Mouse (Mus musculus): ENCODE measurements around the gene Adamts9. TPM values are rescaled to one million over a fixed set of nuclear protein-coding genes. Genes with fewer than 3 reads are reported as not detected.
A peak's percentile ranks its signal among the peaks of the same experiment; 100 is the strongest.

Gene Adamts9
- total RNA-seq, 1 experiment = 21.2 TPM

- Histone ChIP-seq H3K4me3 (ENCODE audit: insufficient read depth in 1 of 2, low read depth in 1 of 2, low read length in 2 of 2, poor library complexity in 1 of 2, severe bottlenecking in 1 of 2) (no peak overlapping the region), H3K36me3 (ENCODE audit: control insufficient read depth, insufficient read depth, low read length, poor library complexity, severe bottlenecking) (no peaks in the 10 kb centered on the region), H3K27ac (ENCODE audit: insufficient read depth, low read depth, low read length, poor library complexity, severe bottlenecking) (no peak overlapping the region), H3K9me3 (ENCODE audit: control insufficient read depth, insufficient read depth, low read depth, low read length) (no peaks in the 10 kb centered on the region), H3K9ac (ENCODE audit: insufficient read depth, low read depth, low read length, poor library complexity, severe bottlenecking) (no peak overlapping the region), H3K4me1 (ENCODE audit: control insufficient read depth in 2 of 2, insufficient read depth in 2 of 2, low read length in 2 of 2, poor library complexity in 1 of 2) (0 out of 4 replicates have a peak, but pooled peaks cover 0 to 5% of the 10 kb centered on the region in 2 experiments)
- DNase-seq (ENCODE audit: low read depth, low spot score) = no peak
- TF ChIP-seq ZNF384 (IDR thresholded peaks at IDR 0.05; ENCODE audit: low read depth, low read length) = no peak
- no peak for TF ChIP-seq CHD2 (IDR thresholded peaks at IDR 0.05; ENCODE audit: low read depth, low read length)
- TF ChIP-seq HCFC1 (IDR thresholded peaks at IDR 0.05; ENCODE audit: borderline replicate concordance, insufficient read depth, low read length) = no peak
- TF ChIP-seq ZC3H11A (IDR thresholded peaks at IDR 0.05; ENCODE audit: borderline replicate concordance, low read depth, low read length) = no peak
- TF ChIP-seq MAFK (IDR thresholded peaks at IDR 0.05; ENCODE audit: insufficient read depth, low read depth, low read length) = no peak
- in situ Hi-C loops (cut with MboI; ENCODE audit: low sequenced_read_pairs in 2 of 2, unreplicated experiment in 2 of 2) = loop anchor here in 1 of 2 experiments (25.0 kb wide), 2 partner anchors 356 to 731 kb away; no protein-coding TSS in a partner anchor
These were observed 161.8 kb downstream of the Adamts9 start for GRCm38 (mm10) chr6:92781446-92781845.

GRCm38 (mm10) chr6:92779935-92780205 lies 163.4 kb downstream of the Adamts9 start:
- no peak for DNase-seq (ENCODE audit: low read depth, low spot score)
- Histone ChIP-seq H3K36me3 (ENCODE audit: control insufficient read depth, insufficient read depth, low read length, poor library complexity, severe bottlenecking) (no peaks in the 10 kb centered on the region), H3K4me1 (ENCODE audit: control insufficient read depth in 2 of 2, insufficient read depth in 2 of 2, low read length in 2 of 2, poor library complexity in 1 of 2) (0 out of 4 replicates have a peak, but pooled peaks cover 0 to 5% of the 10 kb centered on the region in 2 experiments), H3K9me3 (ENCODE audit: control insufficient read depth, insufficient read depth, low read depth, low read length) (no peaks in the 10 kb centered on the region), H3K27ac (ENCODE audit: insufficient read depth, low read depth, low read length, poor library complexity, severe bottlenecking) (no peak overlapping the region), H3K4me3 (ENCODE audit: insufficient read depth in 1 of 2, low read depth in 1 of 2, low read length in 2 of 2, poor library complexity in 1 of 2, severe bottlenecking in 1 of 2) (no peak overlapping the region), H3K9ac (ENCODE audit: insufficient read depth, low read depth, low read length, poor library complexity, severe bottlenecking) (no peak overlapping the region)
- TF ChIP-seq ZC3H11A (IDR thresholded peaks at IDR 0.05; ENCODE audit: borderline replicate concordance, low read depth, low read length) = no peak
- no peak for TF ChIP-seq CHD2 (IDR thresholded peaks at IDR 0.05; ENCODE audit: low read depth, low read length)
- no peak for TF ChIP-seq ZNF384 (IDR thresholded peaks at IDR 0.05; ENCODE audit: low read depth, low read length)
- TF ChIP-seq MAFK (IDR thresholded peaks at IDR 0.05; ENCODE audit: insufficient read depth, low read depth, low read length) = no peak
- TF ChIP-seq HCFC1 (IDR thresholded peaks at IDR 0.05; ENCODE audit: borderline replicate concordance, insufficient read depth, low read length) = no peak
- in situ Hi-C loops (cut with MboI; ENCODE audit: low sequenced_read_pairs in 2 of 2, unreplicated experiment in 2 of 2) = loop anchor here in 1 of 2 experiments (25.0 kb wide), 2 partner anchors 357 to 732 kb away; no protein-coding TSS in a partner anchor

GRCm38 (mm10) chr6:92779140-92779934 lies 164.0 kb downstream of the Adamts9 start:
- Histone ChIP-seq H3K27ac (ENCODE audit: insufficient read depth, low read depth, low read length, poor library complexity, severe bottlenecking) (no peak overlapping the region), H3K9me3 (ENCODE audit: control insufficient read depth, insufficient read depth, low read depth, low read length) (no peaks in the 10 kb centered on the region), H3K4me3 (ENCODE audit: insufficient read depth in 1 of 2, low read depth in 1 of 2, low read length in 2 of 2, poor library complexity in 1 of 2, severe bottlenecking in 1 of 2) (peak overlapping the region in 1 of 2 experiments; percentile 41; a peak in 2 of 4 replicates), H3K36me3 (ENCODE audit: control insufficient read depth, insufficient read depth, low read length, poor library complexity, severe bottlenecking) (no peaks in the 10 kb centered on the region), H3K9ac (ENCODE audit: insufficient read depth, low read depth, low read length, poor library complexity, severe bottlenecking) (no peak overlapping the region), H3K4me1 (ENCODE audit: control insufficient read depth in 2 of 2, insufficient read depth in 2 of 2, low read length in 2 of 2, poor library complexity in 1 of 2) (0 out of 4 replicates have a peak, but pooled peaks cover 0 to 5% of the 10 kb centered on the region in 2 experiments)
- no peak for DNase-seq (ENCODE audit: low read depth, low spot score)
- TF ChIP-seq ZNF384 (IDR thresholded peaks at IDR 0.05; ENCODE audit: low read depth, low read length) (no peak), MAFK (IDR thresholded peaks at IDR 0.05; ENCODE audit: insufficient read depth, low read depth, low read length) (no peak), HCFC1 (IDR thresholded peaks at IDR 0.05; ENCODE audit: borderline replicate concordance, insufficient read depth, low read length) (no peak), CHD2 (IDR thresholded peaks at IDR 0.05; ENCODE audit: low read depth, low read length) (no peak), ZC3H11A (IDR thresholded peaks at IDR 0.05; ENCODE audit: borderline replicate concordance, low read depth, low read length) (no peak)
- in situ Hi-C loops (cut with MboI; ENCODE audit: low sequenced_read_pairs in 2 of 2, unreplicated experiment in 2 of 2) = loop anchor here in 1 of 2 experiments (25.0 kb wide), 2 partner anchors 358 to 733 kb away; no protein-coding TSS in a partner anchor

- TF ChIP-seq CHD2 (IDR thresholded peaks at IDR 0.05; ENCODE audit: low read depth, low read length) (no peak), ZC3H11A (IDR thresholded peaks at IDR 0.05; ENCODE audit: borderline replicate concordance, low read depth, low read length) (peak; percentile 40; the same call in 1 of the 2 replicates)
- in situ Hi-C loops (cut with MboI; ENCODE audit: low sequenced_read_pairs in 2 of 2, unreplicated experiment in 2 of 2) = loop anchor here in 1 of 2 experiments (25.0 kb wide), 2 partner anchors 361 to 736 kb away; no protein-coding TSS in a partner anchor
- DNase-seq (ENCODE audit: low read depth, low spot score) = peak; percentile 45
- H3K36me3 ChIP-seq (ENCODE audit: control insufficient read depth, insufficient read depth, low read length, poor library complexity, severe bottlenecking) = no peaks in the 10 kb centered on the region
- no peak overlapping the region for H3K4me3 ChIP-seq (ENCODE audit: insufficient read depth in 1 of 2, low read depth in 1 of 2, low read length in 2 of 2, poor library complexity in 1 of 2, severe bottlenecking in 1 of 2)
- H3K27ac ChIP-seq (ENCODE audit: insufficient read depth, low read depth, low read length, poor library complexity, severe bottlenecking) = no peak overlapping the region
- H3K9me3 ChIP-seq (ENCODE audit: control insufficient read depth, insufficient read depth, low read depth, low read length) = no peaks in the 10 kb centered on the region
- 0 out of 4 replicates have a peak, but pooled peaks cover 0 to 3% of the 10 kb centered on the region in 2 experiments for H3K4me1 ChIP-seq (ENCODE audit: control insufficient read depth in 2 of 2, insufficient read depth in 2 of 2, low read length in 2 of 2, poor library complexity in 1 of 2)
- no peak overlapping the region for H3K9ac ChIP-seq (ENCODE audit: insufficient read depth, low read depth, low read length, poor library complexity, severe bottlenecking)
These were observed 166.9 kb downstream of the Adamts9 start for GRCm38 (mm10) chr6:92776356-92776755.

All from ES-E14 (cell line).